Mouse (Mus musculus) heart, adult 11 months (tissue): ENCODE measurements around the gene Olfr702.

Source experiments
- DNase-seq: peaks from one replicate; pipeline ENCODE4 v3.0.0; 2022

Olfr702 gene

GRCm38 (mm10) chr7:106833793-106834192, at the start of gene Olfr702:
Gene Olfr702, minus strand, starts transcription at chr7:106833893.
- DNase-seq: no peak

GRCm38 (mm10) chr7:106876791-106877190, 43.1 kb upstream of the Olfr702 start, which contains the start of gene Olfr705:
Gene Olfr705, minus strand, starts transcription at chr7:106876891.
- DNase-seq: peak; percentile 72

- DNase-seq: no peak
Measured at GRCm38 (mm10) chr7:106862885-106863284, 29.2 kb upstream of the Olfr702 start, which contains the start of gene Olfr704. Gene Olfr704, plus strand, starts transcription at chr7:106863185.

GRCm38 (mm10) chr7:106843060-106843459, 9.4 kb upstream of the Olfr702 start, which contains the start of gene Olfr703:
Gene Olfr703, plus strand, starts transcription at chr7:106843360.
- no peak for DNase-seq

- DNase-seq: peak; percentile 54
Measured at GRCm38 (mm10) chr7:106818414-106818813, 15.3 kb downstream of the Olfr702 start.

GRCm38 (mm10) chr7:106815775-106816174, 17.9 kb downstream of the Olfr702 start:
- DNase-seq: no peak

- no peak for DNase-seq
Measured at GRCm38 (mm10) chr7:106813829-106814228, 19.9 kb downstream of the Olfr702 start, which contains the start of gene Olfr701. Gene Olfr701, plus strand, starts transcription at chr7:106814129.

- DNase-seq: no peak
Measured at GRCm38 (mm10) chr7:106808734-106809133, 25.0 kb downstream of the Olfr702 start, which contains the start of gene Olfr700. Gene Olfr700, minus strand, starts transcription at chr7:106808834.

- DNase-seq: no peak
Measured at GRCm38 (mm10) chr7:106793098-106793497, 40.6 kb downstream of the Olfr702 start, which contains the start of gene Olfr699. Gene Olfr699, minus strand, starts transcription at chr7:106793198.

GRCm38 (mm10) chr7:106788330-106788729, 45.4 kb downstream of the Olfr702 start:
- DNase-seq: no peak
